ENCODE assay signal across 11 mouse cellular contexts in the genomic region with DNA sequence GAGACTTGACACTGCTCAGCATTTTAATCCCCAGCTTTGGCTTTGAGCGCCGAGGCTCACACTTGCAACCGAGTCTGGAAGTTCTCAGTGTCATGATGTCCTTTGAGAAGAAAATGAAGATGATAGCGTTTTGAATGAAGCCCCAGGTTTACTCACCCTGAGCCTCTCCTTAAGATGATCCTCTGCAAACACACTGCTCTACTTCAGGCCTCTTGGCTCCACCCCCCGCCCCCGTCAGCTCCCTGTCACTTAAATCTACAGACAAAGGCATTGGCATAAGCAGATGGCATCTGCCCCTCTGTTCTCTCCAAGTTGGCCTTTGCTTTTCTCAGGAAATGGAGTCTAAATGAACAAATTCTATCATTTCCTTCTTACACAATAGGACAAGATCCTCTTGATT.
DNase-seq lines count a peak whose midpoint lies in the region.
"Had no signal": no experiment of that assay in that cellular context is flagged by ENCODE, and none has a peak within 500 bp of the region (broad histone marks: within the 10 kb centered on the region; RNA-seq: fewer than 3 reads in every experiment).

No protein-coding gene starts in this region.

- DNase-seq in left cerebral cortex, postnatal 4 days, result peak; percentile 25
- DNase-seq in left cerebral cortex, adult 8-10 months (ENCODE audit: low spot score in 2 of 2), result no peak
- DNase-seq in urinary bladder, postnatal 14 days (ENCODE audit: low spot score), result peak; percentile 28
- DNase-seq in urinary bladder, postnatal 36 days (ENCODE audit: low spot score in 2 of 2), result no peak
- DNase-seq in lung, postnatal 10 days, result peak; percentile 45
- DNase-seq in frontal cortex, postnatal 14 days (ENCODE audit: low spot score in 2 of 2), result no peak
- DNase-seq in adrenal gland, postnatal 4 days (ENCODE audit: low spot score in 2 of 2), result no peak
- DNase-seq: adrenal gland, postnatal 36 days; cerebellum, adult 8-10 months; kidney, postnatal 36 days; thymus, postnatal 36 days had no signal

- intact Hi-C loops in left cerebral cortex, postnatal 4 days (cut with DNase I), result no loop called here

Comparison
In these comparisons a context has a peak if more than half of its experiments do, and no peak if none do; other contexts are left out.
1. DNase-seq: peak in left cerebral cortex, postnatal 4 days (single experiment), urinary bladder, postnatal 14 days (single experiment) and lung, postnatal 10 days (single experiment); none in left cerebral cortex, adult 8-10 months (0 of 2), urinary bladder, postnatal 36 days (0 of 2), frontal cortex, postnatal 14 days (0 of 2) and adrenal gland, postnatal 4 days (0 of 2).